Mouse (Mus musculus) layer of hippocampus, adult 2 months (tissue): Measurements from ENCODE around the gene Best2. TPM values are rescaled to one million over a fixed set of nuclear protein-coding genes. Genes with fewer than 3 reads are reported as not detected.
A peak's percentile ranks its signal among the peaks of the same experiment; 100 is the strongest.

Experiments
- DNase-seq, 2 experiments: peaks; one replicate each; pipeline ENCODE4 v3.0.0; 2022; ENCODE audit warnings: low spot score in 2 of 2
- H3K27ac ChIP-seq: fragments of 200-600 bp; 2 replicates; pipeline ENCODE4 v1.8.1; 2022
- H3K4me3 ChIP-seq: fragments of 200-600 bp; 2 replicates; pipeline ENCODE4 v1.8.1; 2022; ENCODE audit warnings: mild to moderate bottlenecking
- CTCF ChIP-seq: fragments of 200-600 bp; conservative IDR thresholded peaks from 2 replicates; pipeline ENCODE4 v1.8.1; 2022; ENCODE audit warnings: antibody characterized with exemption, mild to moderate bottlenecking, moderate library complexity
- microRNA-seq, 2 experiments: library from miRNA; unstranded; fragments of <30 nt; microRNA quantifications; one replicate each; pipeline ENCODE4 v1.2.0; 2021
- total RNA-seq, 2 experiments: library from RNA; stranded (reverse); gene quantifications; 2 replicates each; pipeline ENCODE4 v1.2.3; 2021

The Best2 gene
- total RNA-seq, 2 experiments from 2014 or later = not detected

DNA sequence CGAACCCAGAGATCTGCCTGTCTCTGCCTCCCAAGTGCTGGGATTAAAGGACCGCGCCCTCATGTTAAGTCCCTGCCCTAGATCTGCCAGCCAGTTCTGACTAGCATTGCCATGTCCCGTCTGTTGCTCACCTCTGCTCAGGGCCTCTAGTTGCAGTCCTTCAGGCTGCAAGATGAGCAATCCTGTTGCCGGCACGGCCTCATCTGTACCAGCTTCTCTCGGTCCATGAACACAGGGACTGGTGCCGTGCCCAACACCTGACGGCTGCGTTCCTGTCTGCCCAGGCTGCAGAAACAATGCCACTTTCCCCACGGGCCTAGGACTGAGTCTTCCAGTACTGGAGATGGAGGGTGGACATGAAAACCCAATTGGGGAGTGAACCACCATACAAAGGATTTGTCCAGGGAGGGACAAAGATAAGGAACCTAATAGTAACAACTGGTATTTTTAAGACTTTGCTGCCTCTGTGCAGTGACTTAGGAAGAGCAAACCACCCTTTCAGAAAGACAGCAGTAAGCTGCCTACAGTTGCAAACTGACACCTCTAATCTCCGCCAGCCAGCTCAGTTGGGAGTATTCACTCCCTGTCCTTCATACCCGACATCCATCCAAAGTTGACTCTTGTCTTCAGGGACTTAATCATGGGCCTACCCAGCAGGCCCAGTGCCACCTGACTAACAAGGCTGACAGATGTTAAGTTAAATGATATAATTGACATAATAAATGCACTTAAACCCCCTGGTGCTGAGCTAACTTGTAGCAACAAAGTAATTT lies 46.6 kb downstream of the Best2 start:
- no peak overlapping the region for H3K27ac ChIP-seq
- no peak for DNase-seq

DNA sequence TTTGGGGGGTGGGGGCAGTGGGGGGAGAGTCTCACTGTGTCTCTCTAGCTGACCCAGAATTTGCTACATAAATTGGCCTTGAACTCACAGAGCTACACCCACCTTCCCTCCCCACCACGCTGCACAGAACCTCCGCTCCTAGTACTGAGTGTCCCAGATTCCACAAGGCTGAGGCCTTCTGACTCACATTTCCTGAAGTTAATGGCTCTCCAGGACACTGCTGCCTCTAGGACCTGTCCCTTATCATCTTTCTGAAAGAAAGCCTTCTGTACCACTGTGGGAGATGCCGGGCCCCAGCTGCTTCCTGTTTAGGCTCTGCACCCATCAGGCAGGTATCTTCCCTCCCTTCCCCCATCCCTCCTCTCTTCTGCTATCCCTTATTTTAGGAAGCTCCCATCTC lies 47.7 kb downstream of the Best2 start:
- H3K4me3 ChIP-seq = no peak overlapping the region
- no peak overlapping the region for H3K27ac ChIP-seq
- no peak for DNase-seq
- TF ChIP-seq CTCF = no peak

More for the DNA sequence above, 46.6 kb downstream of the Best2 start:
- TF ChIP-seq CTCF = no peak
- no peak overlapping the region for H3K4me3 ChIP-seq

DNA sequence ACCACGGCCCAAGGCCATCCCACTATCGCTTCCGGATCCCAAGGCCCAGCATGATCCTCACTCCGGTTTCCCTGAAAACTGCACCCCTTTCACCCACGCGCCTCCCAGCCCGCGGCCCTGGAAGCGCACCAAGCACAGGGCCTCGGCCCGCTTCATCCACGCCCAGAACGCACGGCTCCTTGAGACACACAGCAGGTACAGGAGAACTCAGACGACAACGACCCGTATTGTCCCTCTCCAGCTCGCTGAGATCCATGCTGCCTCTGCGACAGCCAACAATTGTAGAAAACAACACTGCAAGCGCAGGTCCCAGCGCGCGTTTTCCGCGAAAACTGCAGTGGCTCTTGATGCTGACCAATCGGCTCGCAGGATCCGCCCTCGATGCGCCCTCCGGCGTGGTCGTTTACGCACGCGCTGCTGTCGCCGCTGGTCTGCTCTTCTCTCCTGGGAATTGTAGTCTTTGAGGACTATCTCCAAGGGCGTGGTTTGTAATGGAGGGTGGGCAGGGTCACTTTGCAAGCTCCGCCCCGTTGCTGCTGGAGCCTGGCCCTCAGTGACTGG lies 48.5 kb downstream of the Best2 start:
- peak; percentile 90 to 96 for DNase-seq
- peak overlapping the region; percentile 69; the same call in 1 of the 2 replicates for H3K27ac ChIP-seq
- H3K4me3 ChIP-seq = peak overlapping the region; percentile 80
- TF ChIP-seq CTCF = no peak

GRCm38 (mm10) chr8:84963952-84964351 lies 50.4 kb downstream of the Best2 start:
- Histone ChIP-seq H3K27ac (no peak overlapping the region), H3K4me3 (no peak overlapping the region)
- peak; percentile 38 for TF ChIP-seq CTCF
- DNase-seq = no peak

- no peak for TF ChIP-seq CTCF
- H3K27ac ChIP-seq = no peak overlapping the region
- no peak overlapping the region for H3K4me3 ChIP-seq
- no peak for DNase-seq
These were observed 54.5 kb downstream of the Best2 start for GRCm38 (mm10) chr8:84959811-84960210.

Small RNA genes within 50 kb of the gene (microRNA-seq; reads per million reads assigned to microRNA genes)
- 2.6 reads per million in 2 experiments for gene Mir7070

Other genes starting within 250 kb of the Best2 start
- gene Nfix, start 214.2 kb downstream of the Best2 start, total RNA-seq = 100 to 1,000 TPM; 408 to 482 TPM
- 10 to 100 TPM; 11.9 TPM for gene Dand5, start 191.7 kb downstream of the Best2 start, total RNA-seq
- 10 to 100 TPM; 23.3 to 26.1 TPM for gene Gadd45gip1, start 183.0 kb downstream of the Best2 start, total RNA-seq
- gene Rad23a, start 173.9 kb downstream of the Best2 start, total RNA-seq = 10 to 100 TPM; 63.4 to 75.9 TPM
- gene Calr, start 167.6 kb downstream of the Best2 start, total RNA-seq = 100 to 1,000 TPM; 457 to 504 TPM
- gene Farsa, start 157.5 kb downstream of the Best2 start, total RNA-seq = 10 to 100 TPM; 49.7 to 58.0 TPM
- 10 to 100 TPM; 17.6 to 19.8 TPM for gene Syce2, start 142.4 kb downstream of the Best2 start, total RNA-seq
- 10 to 100 TPM; 37.5 to 41.2 TPM for gene Gcdh, start 120.6 kb downstream of the Best2 start, total RNA-seq
- gene Klf1, start 112.6 kb downstream of the Best2 start, total RNA-seq = not detected
- gene Dnase2a, start 106.0 kb downstream of the Best2 start, total RNA-seq = 1 to 10 TPM; 3.9 to 5.7 TPM
- 10 to 100 TPM; 78.9 to 85.5 TPM for gene Mast1, start 77.2 kb downstream of the Best2 start, total RNA-seq
- gene Rtbdn, start 67.5 kb downstream of the Best2 start, total RNA-seq = 1 to 10 TPM; 1.1 TPM
- not detected for gene Gm49661, start 45.1 kb downstream of the Best2 start, total RNA-seq
- gene Prdx2, start 44.9 kb downstream of the Best2 start, total RNA-seq = 100 to 1,000 TPM; 323 to 345 TPM
- 10 to 100 TPM; 43.0 to 46.9 TPM for gene Rnaseh2a, start 44.8 kb downstream of the Best2 start, total RNA-seq
- gene Junb, start 35.8 kb downstream of the Best2 start, total RNA-seq = 10 to 100 TPM; 57.7 to 63.0 TPM
- 1 to 10 TPM; 9.2 to 10.0 TPM for gene Hook2, start 23.9 kb downstream of the Best2 start, total RNA-seq
- gene Asna1, start 10.8 kb upstream of the Best2 start, total RNA-seq = 100 to 1,000 TPM; 119 to 122 TPM
- 100 to 1,000 TPM; 125 to 136 TPM for gene Trir, start 12.3 kb upstream of the Best2 start, total RNA-seq
- 100 to 1,000 TPM; 170 to 175 TPM for gene Tnpo2, start 22.4 kb upstream of the Best2 start, total RNA-seq
- gene Fbxw9, start 45.5 kb upstream of the Best2 start, total RNA-seq = 10 to 100 TPM; 22.6 to 23.5 TPM
- gene Gm5741, start 53.5 kb upstream of the Best2 start, total RNA-seq = not detected
- 10 to 100 TPM; 63.4 to 70.6 TPM for gene Dhps, start 57.2 kb upstream of the Best2 start, total RNA-seq
- 10 to 100 TPM; 60.8 to 66.3 TPM for gene Wdr83os, start 66.2 kb upstream of the Best2 start, total RNA-seq
- gene Wdr83, start 66.8 kb upstream of the Best2 start, total RNA-seq = 10 to 100 TPM; 26.7 to 29.0 TPM
- gene Man2b1, start 68.7 kb upstream of the Best2 start, total RNA-seq = 10 to 100 TPM; 32.9 to 37.5 TPM
- gene Zfp791, start 108.6 kb upstream of the Best2 start, total RNA-seq = 1 to 10 TPM; 7.8 to 8.6 TPM
- not detected for gene Cks1brt, start 137.4 kb upstream of the Best2 start, total RNA-seq
- not detected for gene Olfr371, start 211.5 kb upstream of the Best2 start, total RNA-seq